Mouse (Mus musculus): ENCODE measurements around the gene C1qtnf5. TPM values are rescaled to one million over a fixed set of nuclear protein-coding genes. Genes with fewer than 3 reads are reported as not detected.
A peak's percentile ranks its signal among the peaks of the same experiment; 100 is the strongest.

The C1qtnf5 gene
- polyA plus RNA-seq, 1 experiment from 2014 or later: 5.6 TPM

DNA sequence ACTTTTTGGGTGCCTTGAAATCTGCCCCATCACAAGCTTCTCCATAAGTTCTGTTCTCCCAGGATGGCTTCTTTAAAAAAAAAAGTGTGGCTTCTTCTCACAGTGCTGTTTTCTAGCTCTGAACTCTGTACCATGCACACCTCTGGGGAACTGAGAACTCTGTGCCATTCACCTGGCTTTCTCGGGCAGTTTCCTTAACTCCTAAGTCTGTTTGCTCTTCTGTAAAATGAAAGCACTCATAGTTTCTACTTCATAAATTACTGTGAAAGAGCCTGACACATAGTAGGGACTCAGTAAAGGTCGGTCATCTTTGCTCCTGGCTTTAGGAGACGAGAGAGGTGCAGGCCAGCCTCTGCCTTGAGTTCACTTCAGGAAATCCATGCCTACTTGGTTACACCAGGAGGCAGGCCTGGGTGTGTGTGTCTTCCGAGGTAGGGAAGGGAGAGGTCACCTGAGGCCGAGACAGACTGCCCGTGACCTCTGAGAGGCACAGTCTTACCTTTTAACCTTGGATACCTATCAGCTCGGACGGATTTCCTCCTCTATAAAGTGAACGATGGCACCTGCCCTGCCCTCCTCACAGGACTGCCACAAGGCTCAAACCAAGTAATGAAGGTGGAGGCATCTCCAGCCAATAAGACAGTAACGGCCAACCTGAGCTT, 28.8 kb upstream of the C1qtnf5 start:
- Histone ChIP-seq H3K4me2 (ENCODE audit: low read depth, low read length) (peak overlapping the region; percentile 25), H3K27me3 (ENCODE audit: control insufficient read depth, insufficient read depth, low read depth, low read length) (peaks cover 3% of the 10 kb centered on the region; the same call in 1 of the 2 replicates), H3K9ac (ENCODE audit: low read length) (no peak overlapping the region), H3K4me3 (ENCODE audit: low read length) (no peak overlapping the region), H3K9me3 (ENCODE audit: control insufficient read depth, low read length) (no peaks in the 10 kb centered on the region), H3K4me1 (replicated peaks; ENCODE audit: control insufficient read depth, insufficient read depth, low read length) (peaks cover 15% of the 10 kb centered on the region), H3K36me3 (ENCODE audit: control insufficient read depth, insufficient read depth, low read length) (no peaks in the 10 kb centered on the region), H3K27ac (ENCODE audit: low read length) (peak overlapping the region; percentile 47)
- ATAC-seq (ENCODE audit: low read depth): no peak
- WGBS: 76% methylated on average over 10 of the region's 10 CpGs

GRCm38 (mm10) chr9:44078955-44079756, 27.9 kb upstream of the C1qtnf5 start:
- ATAC-seq (ENCODE audit: low read depth): peak; percentile 90
- no peak overlapping the region for H3K4me3 ChIP-seq (ENCODE audit: low read length)
- 22% methylated on average over 14 of the region's 16 CpGs for whole genome bisulfite sequencing
- peak overlapping the region; percentile 25 for H3K4me2 ChIP-seq (ENCODE audit: low read depth, low read length)
- H3K9ac ChIP-seq (ENCODE audit: low read length): no peak overlapping the region
- peaks cover 24% of the 10 kb centered on the region for H3K4me1 ChIP-seq (replicated peaks; ENCODE audit: control insufficient read depth, insufficient read depth, low read length)
- no peaks in the 10 kb centered on the region for H3K36me3 ChIP-seq (ENCODE audit: control insufficient read depth, insufficient read depth, low read length)
- no peaks in the 10 kb centered on the region for H3K9me3 ChIP-seq (ENCODE audit: control insufficient read depth, low read length)
- H3K27me3 ChIP-seq (ENCODE audit: control insufficient read depth, insufficient read depth, low read depth, low read length): peaks cover 8% of the 10 kb centered on the region
- H3K27ac ChIP-seq (ENCODE audit: low read length): peak overlapping the region; percentile 47

GRCm38 (mm10) chr9:44079997-44080780, 26.9 kb upstream of the C1qtnf5 start:
- Histone ChIP-seq H3K27me3 (ENCODE audit: control insufficient read depth, insufficient read depth, low read depth, low read length) (peaks cover 10% of the 10 kb centered on the region), H3K4me3 (ENCODE audit: low read length) (no peak overlapping the region), H3K36me3 (ENCODE audit: control insufficient read depth, insufficient read depth, low read length) (no peaks in the 10 kb centered on the region), H3K4me1 (replicated peaks; ENCODE audit: control insufficient read depth, insufficient read depth, low read length) (peaks cover 29% of the 10 kb centered on the region), H3K4me2 (ENCODE audit: low read depth, low read length) (no peak overlapping the region), H3K27ac (ENCODE audit: low read length) (no peak overlapping the region), H3K9ac (ENCODE audit: low read length) (no peak overlapping the region), H3K9me3 (ENCODE audit: control insufficient read depth, low read length) (no peaks in the 10 kb centered on the region)
- no peak for ATAC-seq (ENCODE audit: low read depth)
- 53% methylated on average over 10 of the region's 10 CpGs for WGBS

- 60% methylated on average over 5 of the region's 5 CpGs for WGBS
- H3K4me3 ChIP-seq (ENCODE audit: low read length): no peak overlapping the region
- H3K27me3 ChIP-seq (ENCODE audit: control insufficient read depth, insufficient read depth, low read depth, low read length): peaks cover 12% of the 10 kb centered on the region
- H3K27ac ChIP-seq (ENCODE audit: low read length): no peak overlapping the region
- peaks cover 32% of the 10 kb centered on the region for H3K4me1 ChIP-seq (replicated peaks; ENCODE audit: control insufficient read depth, insufficient read depth, low read length)
- no peak for ATAC-seq (ENCODE audit: low read depth)
- H3K9ac ChIP-seq (ENCODE audit: low read length): no peak overlapping the region
- no peaks in the 10 kb centered on the region for H3K36me3 ChIP-seq (ENCODE audit: control insufficient read depth, insufficient read depth, low read length)
- H3K9me3 ChIP-seq (ENCODE audit: control insufficient read depth, low read length): no peaks in the 10 kb centered on the region
- H3K4me2 ChIP-seq (ENCODE audit: low read depth, low read length): no peak overlapping the region
These were observed 26.1 kb upstream of the C1qtnf5 start for GRCm38 (mm10) chr9:44080953-44081352.

DNA sequence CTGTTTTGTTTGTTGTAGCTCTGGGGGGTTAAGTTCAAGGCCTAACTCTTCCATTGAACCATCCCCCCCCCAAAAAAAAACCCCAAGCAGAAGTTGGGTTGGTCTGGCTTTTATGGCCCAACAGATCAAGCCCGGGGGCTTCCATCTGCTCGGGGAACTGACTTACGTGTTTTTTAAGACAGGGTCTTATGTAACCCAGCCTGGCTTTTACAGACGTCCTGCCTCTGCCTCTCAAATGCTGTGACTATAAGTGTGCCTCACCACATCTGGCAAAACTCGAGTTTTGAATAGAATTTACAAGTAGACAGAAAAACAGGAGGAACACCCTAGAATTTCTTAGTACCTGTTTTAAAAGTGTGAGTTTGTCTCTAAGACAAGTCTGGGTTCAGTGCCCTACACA, 25.5 kb upstream of the C1qtnf5 start:
- Histone ChIP-seq H3K4me1 (replicated peaks; ENCODE audit: control insufficient read depth, insufficient read depth, low read length) (peaks cover 32% of the 10 kb centered on the region), H3K4me2 (ENCODE audit: low read depth, low read length) (no peak overlapping the region), H3K27ac (ENCODE audit: low read length) (no peak overlapping the region), H3K36me3 (ENCODE audit: control insufficient read depth, insufficient read depth, low read length) (no peaks in the 10 kb centered on the region), H3K27me3 (ENCODE audit: control insufficient read depth, insufficient read depth, low read depth, low read length) (peaks cover 13% of the 10 kb centered on the region), H3K9ac (ENCODE audit: low read length) (no peak overlapping the region), H3K4me3 (ENCODE audit: low read length) (no peak overlapping the region), H3K9me3 (ENCODE audit: control insufficient read depth, low read length) (no peaks in the 10 kb centered on the region)
- WGBS: 73% methylated on average over 5 of the region's 5 CpGs
- no peak for ATAC-seq (ENCODE audit: low read depth)

GRCm38 (mm10) chr9:44082266-44082665, 24.8 kb upstream of the C1qtnf5 start:
- Histone ChIP-seq H3K9ac (ENCODE audit: low read length) (no peak overlapping the region), H3K4me1 (replicated peaks; ENCODE audit: control insufficient read depth, insufficient read depth, low read length) (peaks cover 33% of the 10 kb centered on the region), H3K27ac (ENCODE audit: low read length) (no peak overlapping the region), H3K9me3 (ENCODE audit: control insufficient read depth, low read length) (no peaks in the 10 kb centered on the region), H3K4me3 (ENCODE audit: low read length) (no peak overlapping the region), H3K36me3 (ENCODE audit: control insufficient read depth, insufficient read depth, low read length) (no peaks in the 10 kb centered on the region), H3K27me3 (ENCODE audit: control insufficient read depth, insufficient read depth, low read depth, low read length) (peaks cover 16% of the 10 kb centered on the region), H3K4me2 (ENCODE audit: low read depth, low read length) (no peak overlapping the region)
- ATAC-seq (ENCODE audit: low read depth): no peak
- 91% methylated on average over 5 of the region's 5 CpGs for WGBS

DNA sequence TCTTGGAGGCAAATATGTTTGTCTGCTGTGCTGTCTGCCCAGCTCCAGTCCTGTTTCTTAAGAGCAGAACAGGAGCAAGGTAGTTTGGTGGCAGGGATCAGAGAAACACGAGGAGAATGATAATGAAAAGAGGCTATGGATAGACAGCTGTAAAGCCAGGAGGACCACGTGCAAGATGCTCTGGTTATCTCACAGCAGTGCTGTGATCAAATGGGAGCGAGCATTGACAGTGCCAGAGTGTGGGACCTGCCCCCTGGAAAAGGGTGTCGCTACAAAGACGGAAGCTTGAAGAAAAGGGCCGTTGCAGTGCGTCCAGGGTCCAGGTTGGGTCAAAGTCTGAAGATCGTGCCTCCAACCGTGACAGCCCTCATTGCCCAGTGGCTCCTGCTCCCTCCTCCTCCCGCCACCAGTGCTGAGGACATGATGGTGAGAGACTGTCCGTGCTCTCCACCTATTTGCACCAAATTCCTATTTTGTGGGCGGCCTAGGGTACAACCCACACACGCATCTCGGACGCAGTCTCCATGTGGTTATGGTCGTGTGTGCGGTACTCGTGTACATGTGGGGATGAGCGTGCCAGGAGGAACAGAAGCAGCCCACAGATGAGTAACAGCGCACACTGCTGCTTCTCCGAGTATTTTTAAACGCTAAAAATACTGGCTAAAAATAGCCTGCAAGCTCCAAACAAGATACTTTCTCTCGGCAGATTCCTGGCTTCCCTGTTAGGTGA, 23.5 kb upstream of the C1qtnf5 start:
- ATAC-seq (ENCODE audit: low read depth): 0 out of 2 replicates have a peak, but pooled peaks have one; percentile 3
- no peak overlapping the region for H3K27ac ChIP-seq (ENCODE audit: low read length)

DNA sequence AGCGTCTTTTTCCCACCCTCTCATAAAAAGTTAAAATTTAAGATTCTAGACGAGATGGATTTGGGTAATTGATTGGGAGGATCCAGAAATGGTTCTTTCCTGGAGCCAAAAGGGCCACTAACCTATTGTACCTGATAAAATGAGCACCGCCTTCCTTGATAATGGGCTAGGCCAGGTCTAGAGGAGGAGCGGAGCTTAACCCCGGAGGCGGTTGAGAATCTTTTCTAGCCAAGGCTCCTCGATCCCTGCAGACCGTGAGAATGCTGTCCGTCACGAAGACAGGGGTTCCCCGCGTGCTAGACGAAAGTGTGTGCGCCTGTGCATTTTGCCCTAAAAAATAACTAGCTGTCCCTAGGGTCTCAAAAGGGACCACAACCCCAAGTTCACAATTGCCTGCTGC, 22.8 kb upstream of the C1qtnf5 start:
- Histone ChIP-seq H3K4me1 (replicated peaks; ENCODE audit: control insufficient read depth, insufficient read depth, low read length) (peaks cover 35% of the 10 kb centered on the region), H3K4me3 (ENCODE audit: low read length) (peak overlapping the region; percentile 65), H3K27ac (ENCODE audit: low read length) (peak overlapping the region; percentile 7; the same call in 1 of the 2 replicates), H3K27me3 (ENCODE audit: control insufficient read depth, insufficient read depth, low read depth, low read length) (peaks cover 18% of the 10 kb centered on the region), H3K36me3 (ENCODE audit: control insufficient read depth, insufficient read depth, low read length) (no peaks in the 10 kb centered on the region), H3K9ac (ENCODE audit: low read length) (peak overlapping the region; percentile 82), H3K9me3 (ENCODE audit: control insufficient read depth, low read length) (no peaks in the 10 kb centered on the region), H3K4me2 (ENCODE audit: low read depth, low read length) (peak overlapping the region; percentile 99)
- WGBS: 1% methylated on average over 14 of the region's 14 CpGs
- ATAC-seq (ENCODE audit: low read depth): peak; percentile 11; the same call in 1 of the 2 replicates

More for the DNA sequence above, 23.5 kb upstream of the C1qtnf5 start:
- Histone ChIP-seq H3K4me1 (replicated peaks; ENCODE audit: control insufficient read depth, insufficient read depth, low read length) (peaks cover 39% of the 10 kb centered on the region), H3K27me3 (ENCODE audit: control insufficient read depth, insufficient read depth, low read depth, low read length) (peaks cover 18% of the 10 kb centered on the region), H3K4me3 (ENCODE audit: low read length) (peak overlapping the region; percentile 65), H3K4me2 (ENCODE audit: low read depth, low read length) (peak overlapping the region; percentile 99), H3K36me3 (ENCODE audit: control insufficient read depth, insufficient read depth, low read length) (no peaks in the 10 kb centered on the region), H3K9ac (ENCODE audit: low read length) (no peak overlapping the region), H3K9me3 (ENCODE audit: control insufficient read depth, low read length) (no peaks in the 10 kb centered on the region)
- 8% methylated on average over 23 of the region's 23 CpGs for WGBS

Measured in lung, embryonic 16.5 days (tissue).